Mouse (Mus musculus): ENCODE data around the gene Odf3. TPM values are rescaled to one million over a fixed set of nuclear protein-coding genes. Genes with fewer than 3 reads are reported as not detected.
A peak's percentile ranks its signal among the peaks of the same experiment; 100 is the strongest.

The Odf3 gene
- polyA plus RNA-seq, 1 experiment: 0.46 TPM

GRCm38 (mm10) chr7:140855181-140855580 is 7.6 kb downstream of the Odf3 start:
- TF ChIP-seq POLR2A (IDR thresholded peaks at IDR 0.05; ENCODE audit: extremely low read depth, insufficient read depth, low read length) (no peak), CTCF (IDR thresholded peaks at IDR 0.05; ENCODE audit: extremely low read depth, insufficient read depth, low read length) (no peak)
- Histone ChIP-seq H3K27ac (ENCODE audit: insufficient read depth, low read length) (no peak overlapping the region), H3K4me1 (ENCODE audit: control insufficient read depth, insufficient read depth, low read length) (peaks cover 8% of the 10 kb centered on the region), H3K4me3 (ENCODE audit: insufficient read depth, low read length) (peak overlapping the region; percentile 87)

- peak; percentile 69; the same call in 1 of the 2 replicates for TF ChIP-seq POLR2A (IDR thresholded peaks at IDR 0.05; ENCODE audit: extremely low read depth, insufficient read depth, low read length)
- TF ChIP-seq CTCF (IDR thresholded peaks at IDR 0.05; ENCODE audit: extremely low read depth, insufficient read depth, low read length): no peak
- peak within 1 kb of the TSS; percentile 88 for H3K27ac ChIP-seq (ENCODE audit: insufficient read depth, low read length)
- H3K4me1 ChIP-seq (ENCODE audit: control insufficient read depth, insufficient read depth, low read length): peaks cover 8% of the 10 kb centered on the region
- H3K4me3 ChIP-seq (ENCODE audit: insufficient read depth, low read length): peak within 1 kb of the TSS; percentile 87
Observed at GRCm38 (mm10) chr7:140855860-140856784, 8.5 kb downstream of the Odf3 start, which contains the start of gene Gm45785. Gm45785 (minus strand) TSS chr7:140856331.

- Histone ChIP-seq H3K27ac (ENCODE audit: insufficient read depth, low read length) (peak within 1 kb of the TSS; percentile 88), H3K4me1 (ENCODE audit: control insufficient read depth, insufficient read depth, low read length) (peaks cover 8% of the 10 kb centered on the region), H3K4me3 (ENCODE audit: insufficient read depth, low read length) (peak within 1 kb of the TSS; percentile 87)
- TF ChIP-seq POLR2A (IDR thresholded peaks at IDR 0.05; ENCODE audit: extremely low read depth, insufficient read depth, low read length) (peak; percentile 64; the same call in 1 of the 2 replicates), CTCF (IDR thresholded peaks at IDR 0.05; ENCODE audit: extremely low read depth, insufficient read depth, low read length) (no peak)
Observed at GRCm38 (mm10) chr7:140856785-140857549, 9.4 kb downstream of the Odf3 start, which contains the start of gene Ric8a. Ric8a (plus strand) TSS chr7:140856957.

- no peak; the same call in 1 of the 2 replicates for TF ChIP-seq POLR2A (IDR thresholded peaks at IDR 0.05; ENCODE audit: extremely low read depth, insufficient read depth, low read length)
- no peak for TF ChIP-seq CTCF (IDR thresholded peaks at IDR 0.05; ENCODE audit: extremely low read depth, insufficient read depth, low read length)
- Histone ChIP-seq H3K27ac (ENCODE audit: insufficient read depth, low read length) (peak within 1 kb of the TSS; percentile 88), H3K4me1 (ENCODE audit: control insufficient read depth, insufficient read depth, low read length) (peaks cover 8% of the 10 kb centered on the region), H3K4me3 (ENCODE audit: insufficient read depth, low read length) (peak within 1 kb of the TSS; percentile 87)
Observed at GRCm38 (mm10) chr7:140857550-140858505, 10.2 kb downstream of the Odf3 start, which contains the start of gene Bet1l. Bet1l (minus strand) TSS chr7:140857577.

GRCm38 (mm10) chr7:140858746-140859145 is 11.1 kb downstream of the Odf3 start:
- Histone ChIP-seq H3K4me1 (ENCODE audit: control insufficient read depth, insufficient read depth, low read length) (peaks cover 8% of the 10 kb centered on the region), H3K4me3 (ENCODE audit: insufficient read depth, low read length) (peak overlapping the region; percentile 87), H3K27ac (ENCODE audit: insufficient read depth, low read length) (no peak overlapping the region)
- TF ChIP-seq POLR2A (IDR thresholded peaks at IDR 0.05; ENCODE audit: extremely low read depth, insufficient read depth, low read length): no peak

GRCm38 (mm10) chr7:140859997-140860396 is 12.4 kb downstream of the Odf3 start:
- Histone ChIP-seq H3K4me1 (ENCODE audit: control insufficient read depth, insufficient read depth, low read length) (peaks cover 6% of the 10 kb centered on the region), H3K4me3 (ENCODE audit: insufficient read depth, low read length) (no peak overlapping the region), H3K27ac (ENCODE audit: insufficient read depth, low read length) (no peak overlapping the region)
- TF ChIP-seq CTCF (IDR thresholded peaks at IDR 0.05; ENCODE audit: extremely low read depth, insufficient read depth, low read length) (no peak), POLR2A (IDR thresholded peaks at IDR 0.05; ENCODE audit: extremely low read depth, insufficient read depth, low read length) (no peak)

GRCm38 (mm10) chr7:140860728-140861127 is 13.1 kb downstream of the Odf3 start:
- Histone ChIP-seq H3K4me3 (ENCODE audit: insufficient read depth, low read length) (no peak overlapping the region), H3K4me1 (ENCODE audit: control insufficient read depth, insufficient read depth, low read length) (peaks cover 4% of the 10 kb centered on the region), H3K27ac (ENCODE audit: insufficient read depth, low read length) (no peak overlapping the region)
- TF ChIP-seq POLR2A (IDR thresholded peaks at IDR 0.05; ENCODE audit: extremely low read depth, insufficient read depth, low read length): no peak

GRCm38 (mm10) chr7:140864761-140865160 is 17.2 kb downstream of the Odf3 start:
- no peaks in the 10 kb centered on the region for H3K4me1 ChIP-seq (ENCODE audit: control insufficient read depth, insufficient read depth, low read length)
- no peak overlapping the region for H3K27ac ChIP-seq (ENCODE audit: insufficient read depth, low read length)
- H3K4me3 ChIP-seq (ENCODE audit: insufficient read depth, low read length): no peak overlapping the region
- TF ChIP-seq CTCF (IDR thresholded peaks at IDR 0.05; ENCODE audit: extremely low read depth, insufficient read depth, low read length) (no peak), POLR2A (IDR thresholded peaks at IDR 0.05; ENCODE audit: extremely low read depth, insufficient read depth, low read length) (peak; percentile 41; the same call in 1 of the 2 replicates)
